Mouse (Mus musculus): ENCODE results near the gene Ddx20. TPM values are rescaled to one million over a fixed set of nuclear protein-coding genes. Genes with fewer than 3 reads are reported as not detected.

Ddx20 gene
- total RNA-seq, 1 experiment from 2014 or later: 20.6 TPM

Other genes starting within 250 kb of the Ddx20 start
- gene Kcnd3, start 235.2 kb downstream of the Ddx20 start, total RNA-seq (2017): not detected in 3 replicates
- gene Inka2, start 17.0 kb upstream of the Ddx20 start, total RNA-seq (2017): 0.21 to 0.29 TPM in 2 of 3 replicates, not detected in the other
- 424 to 819 TPM (median 731 TPM) in 3 replicates for gene Rap1a, start 113.8 kb upstream of the Ddx20 start, total RNA-seq (2017)
- 5.1 to 7.1 TPM in 2 of 3 replicates, not detected in the other for gene Adora3, start 183.3 kb upstream of the Ddx20 start, total RNA-seq (2017)
- gene Tmigd3, start 183.3 kb upstream of the Ddx20 start, total RNA-seq (2017): 0.39 to 3.4 TPM (median 2.0 TPM) in 3 replicates
- gene I830077J02Rik, start 245.1 kb upstream of the Ddx20 start, total RNA-seq (2017): 39.0 to 51.7 TPM (median 50.2 TPM) in 3 replicates